Mouse (Mus musculus) ES-CJ7 (cell line): ENCODE data around the gene Kif14.
"Not testable (repeated sequence)": the region's sequence is repeated elsewhere in the genome, so short reads cannot be mapped to it uniquely, and the experiment has no call there.

ENCODE experiments used
- DNase-seq: peaks from one replicate; pipeline ENCODE4 v3.0.0; 2011; ENCODE audit warnings: low read depth, low spot score

Kif14 gene

GRCm38 (mm10) chr1:136555892-136556291, 89.7 kb downstream of the Kif14 start:
- DNase-seq: peak; percentile 73

GRCm38 (mm10) chr1:136556643-136557042, 90.5 kb downstream of the Kif14 start:
- DNase-seq: not testable (repeated sequence)

GRCm38 (mm10) chr1:136557436-136557835, 91.3 kb downstream of the Kif14 start:
- DNase-seq: peak; percentile 81

- DNase-seq: no peak
These were observed 92.6 kb downstream of the Kif14 start for GRCm38 (mm10) chr1:136558762-136559161.

- DNase-seq: no peak
These were observed 93.1 kb downstream of the Kif14 start for GRCm38 (mm10) chr1:136559284-136559683.

GRCm38 (mm10) chr1:136559774-136560173, 93.6 kb downstream of the Kif14 start:
- DNase-seq: peak; percentile 52

GRCm38 (mm10) chr1:136561823-136562222, 95.7 kb downstream of the Kif14 start:
- no peak for DNase-seq

GRCm38 (mm10) chr1:136563149-136563548, 97.0 kb downstream of the Kif14 start:
- no peak for DNase-seq

- DNase-seq: peak; percentile 66
These were observed 98.8 kb downstream of the Kif14 start for GRCm38 (mm10) chr1:136564963-136565362.

- peak; percentile 94 for DNase-seq
These were observed 100.2 kb downstream of the Kif14 start for GRCm38 (mm10) chr1:136566386-136566785.

- DNase-seq: no peak
These were observed 101.5 kb downstream of the Kif14 start for GRCm38 (mm10) chr1:136567641-136568040.

- peak; percentile 46 for DNase-seq
These were observed 102.6 kb downstream of the Kif14 start for GRCm38 (mm10) chr1:136568738-136569194.

- peak; percentile 77 for DNase-seq
These were observed 103.1 kb downstream of the Kif14 start for GRCm38 (mm10) chr1:136569206-136569605.

- DNase-seq: peak; percentile 88
These were observed 103.6 kb downstream of the Kif14 start for GRCm38 (mm10) chr1:136569626-136570297.

GRCm38 (mm10) chr1:136570298-136570653, 104.1 kb downstream of the Kif14 start:
- DNase-seq: peak; percentile 98

GRCm38 (mm10) chr1:136570976-136571375, 104.8 kb downstream of the Kif14 start:
- peak; percentile 76 for DNase-seq

- DNase-seq: peak; percentile 50
These were observed 105.4 kb downstream of the Kif14 start for GRCm38 (mm10) chr1:136571530-136571929.

- no peak for DNase-seq
These were observed 111.9 kb downstream of the Kif14 start for GRCm38 (mm10) chr1:136577890-136578663.

- DNase-seq: no peak
These were observed 113.2 kb downstream of the Kif14 start for GRCm38 (mm10) chr1:136579360-136579759.

- peak; percentile 49 for DNase-seq
These were observed 114.1 kb downstream of the Kif14 start for GRCm38 (mm10) chr1:136580266-136580665.
